Mouse (Mus musculus): ENCODE measurements around the gene Ednrb. TPM values are rescaled to one million over a fixed set of nuclear protein-coding genes. Genes with fewer than 3 reads are reported as not detected.

Gene Ednrb
- total RNA-seq, 1 experiment, result 0.18 TPM

- no peak overlapping the region for H3K9ac ChIP-seq (ENCODE audit: insufficient read depth, low read depth, low read length, poor library complexity, severe bottlenecking)
- H3K27ac ChIP-seq (ENCODE audit: insufficient read depth, low read depth, low read length, poor library complexity, severe bottlenecking), result no peak overlapping the region
- TF ChIP-seq MAFK (IDR thresholded peaks at IDR 0.05; ENCODE audit: insufficient read depth, low read depth, low read length) (no peak), CHD2 (IDR thresholded peaks at IDR 0.05; ENCODE audit: low read depth, low read length) (no peak), ZNF384 (IDR thresholded peaks at IDR 0.05; ENCODE audit: low read depth, low read length) (no peak), ZC3H11A (IDR thresholded peaks at IDR 0.05; ENCODE audit: borderline replicate concordance, low read depth, low read length) (no peak)
- H3K4me3 ChIP-seq (ENCODE audit: insufficient read depth in 1 of 2, low read depth in 1 of 2, low read length in 2 of 2, poor library complexity in 1 of 2, severe bottlenecking in 1 of 2), result no peak overlapping the region
- no peaks in the 10 kb centered on the region for H3K9me3 ChIP-seq (ENCODE audit: control insufficient read depth, insufficient read depth, low read depth, low read length)
- no peak for DNase-seq (ENCODE audit: low read depth, low spot score)
- H3K4me1 ChIP-seq (ENCODE audit: control insufficient read depth in 2 of 2, insufficient read depth in 2 of 2, low read length in 2 of 2, poor library complexity in 1 of 2), result peaks cover 2 to 4% of the 10 kb centered on the region in 2 experiments; a peak in 1 of 4 replicates
- H3K36me3 ChIP-seq (ENCODE audit: control insufficient read depth, insufficient read depth, low read length, poor library complexity, severe bottlenecking), result no peaks in the 10 kb centered on the region
- in situ Hi-C loops (cut with MboI; ENCODE audit: low sequenced_read_pairs in 2 of 2, unreplicated experiment in 2 of 2), result no loop called here
Observed at GRCm38 (mm10) chr14:103777386-103777785, 66.8 kb downstream of the Ednrb start.

GRCm38 (mm10) chr14:103769319-103770245, 74.6 kb downstream of the Ednrb start:
- Histone ChIP-seq H3K36me3 (ENCODE audit: control insufficient read depth, insufficient read depth, low read length, poor library complexity, severe bottlenecking) (no peaks in the 10 kb centered on the region), H3K4me1 (ENCODE audit: control insufficient read depth in 2 of 2, insufficient read depth in 2 of 2, low read length in 2 of 2, poor library complexity in 1 of 2) (no peaks in the 10 kb centered on the region), H3K4me3 (ENCODE audit: insufficient read depth in 1 of 2, low read depth in 1 of 2, low read length in 2 of 2, poor library complexity in 1 of 2, severe bottlenecking in 1 of 2) (no peak overlapping the region), H3K9me3 (ENCODE audit: control insufficient read depth, insufficient read depth, low read depth, low read length) (no peaks in the 10 kb centered on the region), H3K9ac (ENCODE audit: insufficient read depth, low read depth, low read length, poor library complexity, severe bottlenecking) (no peak overlapping the region), H3K27ac (ENCODE audit: insufficient read depth, low read depth, low read length, poor library complexity, severe bottlenecking) (no peak overlapping the region)
- in situ Hi-C loops (cut with MboI; ENCODE audit: low sequenced_read_pairs in 2 of 2, unreplicated experiment in 2 of 2), result no loop called here
- no peak for DNase-seq (ENCODE audit: low read depth, low spot score)
- TF ChIP-seq HCFC1 (IDR thresholded peaks at IDR 0.05; ENCODE audit: borderline replicate concordance, insufficient read depth, low read length), result no peak
- TF ChIP-seq MAFK (IDR thresholded peaks at IDR 0.05; ENCODE audit: insufficient read depth, low read depth, low read length), result no peak
- TF ChIP-seq ZC3H11A (IDR thresholded peaks at IDR 0.05; ENCODE audit: borderline replicate concordance, low read depth, low read length), result no peak
- no peak for TF ChIP-seq ZNF384 (IDR thresholded peaks at IDR 0.05; ENCODE audit: low read depth, low read length)
- no peak for TF ChIP-seq CHD2 (IDR thresholded peaks at IDR 0.05; ENCODE audit: low read depth, low read length)

- no peaks in the 10 kb centered on the region for H3K9me3 ChIP-seq (ENCODE audit: control insufficient read depth, insufficient read depth, low read depth, low read length)
- DNase-seq (ENCODE audit: low read depth, low spot score), result no peak
- no peaks in the 10 kb centered on the region for H3K36me3 ChIP-seq (ENCODE audit: control insufficient read depth, insufficient read depth, low read length, poor library complexity, severe bottlenecking)
- no peak overlapping the region for H3K4me3 ChIP-seq (ENCODE audit: insufficient read depth in 1 of 2, low read depth in 1 of 2, low read length in 2 of 2, poor library complexity in 1 of 2, severe bottlenecking in 1 of 2)
- no peak overlapping the region for H3K9ac ChIP-seq (ENCODE audit: insufficient read depth, low read depth, low read length, poor library complexity, severe bottlenecking)
- no peaks in the 10 kb centered on the region for H3K4me1 ChIP-seq (ENCODE audit: control insufficient read depth in 2 of 2, insufficient read depth in 2 of 2, low read length in 2 of 2, poor library complexity in 1 of 2)
- TF ChIP-seq MAFK (IDR thresholded peaks at IDR 0.05; ENCODE audit: insufficient read depth, low read depth, low read length), result no peak
- TF ChIP-seq ZNF384 (IDR thresholded peaks at IDR 0.05; ENCODE audit: low read depth, low read length), result no peak
- no peak for TF ChIP-seq CHD2 (IDR thresholded peaks at IDR 0.05; ENCODE audit: low read depth, low read length)
- no peak for TF ChIP-seq HCFC1 (IDR thresholded peaks at IDR 0.05; ENCODE audit: borderline replicate concordance, insufficient read depth, low read length)
- no peak for TF ChIP-seq ZC3H11A (IDR thresholded peaks at IDR 0.05; ENCODE audit: borderline replicate concordance, low read depth, low read length)
- in situ Hi-C loops (cut with MboI; ENCODE audit: low sequenced_read_pairs in 2 of 2, unreplicated experiment in 2 of 2), result no loop called here
- H3K27ac ChIP-seq (ENCODE audit: insufficient read depth, low read depth, low read length, poor library complexity, severe bottlenecking), result no peak overlapping the region
Observed at GRCm38 (mm10) chr14:103767488-103767887, 76.7 kb downstream of the Ednrb start.

Other genes starting within 250 kb of the Ednrb start
- gene Slain1, start 194.2 kb downstream of the Ednrb start, total RNA-seq (2012; rRNA removed), result 3.8 and 6.4 TPM in 2 replicates

All from ES-E14 (cell line).